In the genomic region with DNA sequence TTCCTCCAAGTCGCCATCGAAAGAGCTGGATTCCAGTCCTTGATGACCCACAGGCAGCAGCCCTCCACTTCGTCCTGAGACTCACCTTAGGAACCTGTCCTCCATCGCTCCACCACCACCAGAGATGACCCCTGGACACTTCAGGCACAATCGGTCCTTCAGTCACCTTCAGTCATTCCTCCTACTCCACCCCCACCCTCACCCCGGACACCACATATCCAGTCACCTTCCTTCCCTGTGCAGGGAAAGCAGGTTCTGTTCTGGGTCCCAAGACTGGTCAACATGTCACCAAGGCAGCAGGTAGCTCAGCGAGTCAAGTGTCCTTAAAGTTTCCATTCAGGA, we compare ENCODE assay signal across 8 mouse cellular contexts. TPM values are rescaled to one million over a fixed set of nuclear protein-coding genes. Genes with fewer than 3 reads are reported as not detected.
DNase-seq lines count a peak whose midpoint lies in the region; ATAC-seq and TF ChIP-seq lines count a peak whose summit lies in the region.

No protein-coding gene starts in this region.

- no peak for TF ChIP-seq EP300 in lung, postnatal 0 days (IDR thresholded peaks at IDR 0.05)

- no peaks in the 10 kb centered on the region for H3K27me3 ChIP-seq in cerebellum, adult 2 months (ENCODE audit: control insufficient read depth, insufficient read depth, low read length)
- no peaks in the 10 kb centered on the region for H3K27me3 ChIP-seq in lung, postnatal 0 days (replicated peaks; ENCODE audit: insufficient read depth, low read length)
- H3K27me3 ChIP-seq in limb, embryonic 13.5 days, result peaks cover 4% of the 10 kb centered on the region; the same call in 1 of the 2 replicates
- no peaks in the 10 kb centered on the region for H3K27me3 ChIP-seq in stomach, embryonic 14.5 days (ENCODE audit: control insufficient read depth, insufficient read depth, low read length)

- 10% methylated on average over 7 of the region's 7 CpGs for WGBS in cerebellum, adult 2 months
- WGBS in lung, postnatal 0 days, result 12% methylated on average over 5 of the region's 7 CpGs
- 7% methylated on average over 7 of the region's 7 CpGs for WGBS in limb, embryonic 13.5 days
- 12% methylated on average over 5 of the region's 7 CpGs for WGBS in stomach, embryonic 14.5 days

- TF ChIP-seq POLR2A in cerebellum, adult 2 months (IDR thresholded peaks at IDR 0.05; ENCODE audit: borderline replicate concordance, insufficient read depth, low read length), result no peak

- 0 out of 2 replicates have a peak overlapping the region, but pooled peaks have one; percentile 25 for H3K27ac ChIP-seq in cerebellum, adult 2 months (ENCODE audit: insufficient read depth, low read length)
- H3K27ac ChIP-seq in lung, postnatal 0 days (ENCODE audit: low read length), result peak overlapping the region; percentile 82; the same call in 1 of the 2 replicates
- H3K27ac ChIP-seq in limb, embryonic 13.5 days, result no peak overlapping the region
- H3K27ac ChIP-seq in stomach, embryonic 14.5 days (ENCODE audit: low read length), result no peak overlapping the region

- H3K9ac ChIP-seq in lung, postnatal 0 days (replicated peaks; ENCODE audit: low read depth), result peak overlapping the region; percentile 74; the same call in 1 of the 2 replicates
- H3K9ac ChIP-seq in limb, embryonic 13.5 days, result peak overlapping the region; percentile 87
- peak overlapping the region; percentile 83 for H3K9ac ChIP-seq in stomach, embryonic 14.5 days (replicated peaks; ENCODE audit: low read depth, low read length)

- H3K9me3 ChIP-seq in lung, postnatal 0 days (ENCODE audit: low read length), result no peaks in the 10 kb centered on the region
- no peaks in the 10 kb centered on the region for H3K9me3 ChIP-seq in limb, embryonic 13.5 days
- H3K9me3 ChIP-seq in stomach, embryonic 14.5 days (ENCODE audit: control insufficient read depth, low read depth, low read length), result no peaks in the 10 kb centered on the region

- H3K4me3 ChIP-seq in cerebellum, adult 2 months (replicated peaks; ENCODE audit: insufficient read depth, low read depth, low read length), result peak overlapping the region; percentile 94
- H3K4me3 ChIP-seq in lung, postnatal 0 days (ENCODE audit: low read depth, low read length), result peak overlapping the region; percentile 83
- H3K4me3 ChIP-seq in limb, embryonic 13.5 days, result peak overlapping the region; percentile 91
- H3K4me3 ChIP-seq in stomach, embryonic 14.5 days (ENCODE audit: low read depth, low read length), result peak overlapping the region; percentile 90

- no peaks in the 10 kb centered on the region for H3K36me3 ChIP-seq in lung, postnatal 0 days (ENCODE audit: insufficient read depth, low read length)
- no peaks in the 10 kb centered on the region for H3K36me3 ChIP-seq in limb, embryonic 13.5 days
- H3K36me3 ChIP-seq in stomach, embryonic 14.5 days (ENCODE audit: control insufficient read depth, insufficient read depth, low read length), result no peaks in the 10 kb centered on the region

- peak overlapping the region; percentile 91 for H3K4me2 ChIP-seq in lung, postnatal 0 days (replicated peaks; ENCODE audit: low read depth, low read length)
- peak overlapping the region; percentile 90 for H3K4me2 ChIP-seq in limb, embryonic 13.5 days (replicated peaks)
- H3K4me2 ChIP-seq in stomach, embryonic 14.5 days (replicated peaks; ENCODE audit: low read depth, low read length), result peak overlapping the region; percentile 92

- no peaks in the 10 kb centered on the region; the same call in 1 of the 2 replicates for H3K4me1 ChIP-seq in cerebellum, adult 2 months (ENCODE audit: control insufficient read depth, insufficient read depth, low read length)
- H3K4me1 ChIP-seq in lung, postnatal 0 days (ENCODE audit: insufficient read depth, low read depth, low read length), result peaks cover 4% of the 10 kb centered on the region; the same call in 1 of the 2 replicates
- peaks cover 8% of the 10 kb centered on the region for H3K4me1 ChIP-seq in limb, embryonic 13.5 days
- H3K4me1 ChIP-seq in stomach, embryonic 14.5 days (ENCODE audit: control insufficient read depth, insufficient read depth, low read length), result no peaks in the 10 kb centered on the region; the same call in 1 of the 2 replicates

- no peak for TF ChIP-seq CTCF in cerebellum, adult 2 months (IDR thresholded peaks at IDR 0.05; ENCODE audit: borderline replicate concordance, insufficient read depth, low read depth, low read length)
- TF ChIP-seq CTCF in lung, postnatal 0 days (IDR thresholded peaks at IDR 0.05), result no peak

- peak; percentile 23 for ATAC-seq in lung, postnatal 0 days
- ATAC-seq in limb, embryonic 13.5 days (ENCODE audit: low FRiP score, low read depth), result peak; percentile 61; the same call in 1 of the 2 replicates
- peak; percentile 12; the same call in 1 of the 2 replicates for ATAC-seq in stomach, embryonic 14.5 days (ENCODE audit: insufficient number of reproducible peaks, insufficient read depth, low FRiP score, low read depth)

- no peak for DNase-seq in cerebellum, adult 2 months
- DNase-seq in cerebellum, adult 18-20 months, result no peak
- no peak for DNase-seq in lung, postnatal 0 days (ENCODE audit: low spot score)
- no peak for DNase-seq in lung, postnatal 25 days (ENCODE audit: low spot score)
- DNase-seq in MN1 (ENCODE audit: low spot score), result no peak
- DNase-seq in layer of hippocampus, adult 9-11 months, result no peak

RNA-seq across cellular contexts. Expression of a gene that starts 0.4 kb away (rescaled TPM):
- 4.9 TPM in 2 replicates for polyA plus RNA-seq in cerebellum, adult 2 months (2012; rRNA removed)
- 5.6 and 6.1 TPM in 2 replicates for polyA plus RNA-seq in lung, postnatal 0 days (2015; fragmentation: Nextera tagmentation; extraction: Ambion mirVana)
- 2.9 and 3.1 TPM in 2 replicates for polyA plus RNA-seq in limb, embryonic 13.5 days (2015; fragmentation: Nextera tagmentation; extraction: Ambion mirVana)
- 2.4 and 3.3 TPM in 2 replicates for polyA plus RNA-seq in stomach, embryonic 14.5 days (2014; fragmentation: Nextera tagmentation; extraction: Ambion mirVana)

RNA-seq across cellular contexts. Expression of a gene that starts 23.0 kb away (rescaled TPM):
- 0.49 and 0.67 TPM in 2 replicates for polyA plus RNA-seq in cerebellum, adult 2 months (2012; rRNA removed)
- 3.2 and 3.5 TPM in 2 replicates for polyA plus RNA-seq in lung, postnatal 0 days (2015; fragmentation: Nextera tagmentation; extraction: Ambion mirVana)
- polyA plus RNA-seq in limb, embryonic 13.5 days (2015; fragmentation: Nextera tagmentation; extraction: Ambion mirVana), result 44.0 and 46.3 TPM in 2 replicates
- 41.2 and 49.4 TPM in 2 replicates for polyA plus RNA-seq in stomach, embryonic 14.5 days (2014; fragmentation: Nextera tagmentation; extraction: Ambion mirVana)

Comparison
In these comparisons a context has a peak if more than half of its experiments do, and no peak if none do; other contexts are left out.
1. H3K27ac ChIP-seq: peak in cerebellum, adult 2 months (single experiment) and lung, postnatal 0 days (single experiment); none in limb, embryonic 13.5 days (single experiment) and stomach, embryonic 14.5 days (single experiment).
2. Peak in every context shown above with its lines, with median percentiles within 50 percentile points of each other: H3K4me3 ChIP-seq, ATAC-seq, H3K4me2 ChIP-seq and H3K9ac ChIP-seq.